Mouse (Mus musculus) right cerebral cortex, postnatal 10 days (tissue): Measurements from ENCODE around the gene Nmnat3.
"Not testable (repeated sequence)": the region's sequence is repeated elsewhere in the genome, so short reads cannot be mapped to it uniquely, and the experiment has no call there.

Source experiments
- DNase-seq, 2 experiments: peaks; one replicate each; pipeline ENCODE4 v3.0.0; 2021; ENCODE audit warnings: low spot score in 2 of 2

Gene Nmnat3

DNA sequence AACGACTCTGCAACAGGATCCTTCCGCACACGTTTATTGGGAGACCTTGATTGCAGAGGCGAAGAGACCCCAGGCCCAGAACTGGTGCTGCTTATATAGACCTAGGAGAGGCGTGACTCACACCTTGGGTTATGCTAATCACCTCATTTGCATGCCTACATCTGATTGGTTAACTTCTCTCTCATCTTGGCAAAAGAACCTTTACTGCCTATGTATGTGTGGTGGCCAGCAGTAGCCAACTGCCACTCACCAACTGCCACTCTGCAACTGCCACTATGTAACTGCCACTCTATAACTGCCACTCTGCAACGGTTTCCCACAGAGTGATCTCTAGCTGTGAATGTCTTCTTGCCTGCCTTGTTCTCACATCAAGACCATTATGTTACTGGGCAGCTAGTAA is at the start of gene Nmnat3:
TSS of gene Nmnat3 (plus strand) at position 301 of the 400 bp plus-strand sequence.
- not testable (repeated sequence) for DNase-seq

- DNase-seq, result no peak
Measured at GRCm38 (mm10) chr9:98243481-98243880, 43.8 kb upstream of the Nmnat3 start.

DNA sequence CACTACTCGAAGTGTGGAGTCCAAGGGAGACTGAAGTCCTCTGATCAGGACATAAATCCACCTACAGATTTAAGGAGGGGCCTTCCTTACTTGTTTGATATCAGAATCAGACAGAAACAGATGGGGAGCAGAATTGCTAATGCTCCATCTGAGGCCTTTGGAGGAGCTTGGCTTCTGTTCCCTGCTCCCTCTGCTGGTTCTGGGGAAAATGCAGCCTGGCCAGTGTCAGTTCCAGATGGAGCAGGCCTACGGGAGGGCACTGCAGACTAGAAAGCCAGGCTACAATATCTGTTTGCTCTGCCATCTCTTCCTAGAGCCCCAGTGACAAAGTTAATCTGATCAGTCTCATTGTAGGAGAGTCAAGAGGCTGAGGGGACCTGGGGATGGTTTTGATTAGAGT is 43.0 kb upstream of the Nmnat3 start:
- DNase-seq, result peak; percentile 76 to 80

- no peak for DNase-seq
Measured at GRCm38 (mm10) chr9:98245226-98245625, 42.0 kb upstream of the Nmnat3 start.

GRCm38 (mm10) chr9:98246351-98246750 is 40.9 kb upstream of the Nmnat3 start:
- DNase-seq, result no peak

GRCm38 (mm10) chr9:98260210-98260609 is 27.0 kb upstream of the Nmnat3 start:
- DNase-seq, result no peak

- DNase-seq, result no peak
Measured at GRCm38 (mm10) chr9:98261461-98262011, 25.7 kb upstream of the Nmnat3 start.

- DNase-seq, result no peak
Measured at GRCm38 (mm10) chr9:98264916-98265315, 22.3 kb upstream of the Nmnat3 start.

DNA sequence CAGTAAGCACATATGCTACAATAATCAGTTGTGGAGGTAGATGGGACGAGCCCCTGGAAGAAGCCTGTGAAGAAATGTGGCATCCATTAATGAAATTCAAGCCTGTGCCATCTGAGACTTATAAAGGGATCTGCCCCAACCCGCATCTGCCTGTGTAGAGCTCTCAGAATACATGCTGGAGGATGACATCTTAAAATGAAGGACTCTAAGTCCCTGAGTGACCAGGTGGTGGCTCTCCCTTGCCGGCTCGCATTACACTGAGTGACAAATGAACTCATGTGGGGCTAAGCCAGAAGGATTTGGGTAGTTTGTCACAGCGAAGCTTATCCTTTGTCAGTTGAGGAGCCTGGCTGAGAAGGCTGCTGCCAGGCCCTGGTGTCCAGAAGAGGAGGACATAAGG is 14.5 kb upstream of the Nmnat3 start:
- DNase-seq, result no peak

GRCm38 (mm10) chr9:98275080-98275479 is 12.2 kb upstream of the Nmnat3 start:
- DNase-seq, result no peak

- no peak for DNase-seq
Measured at GRCm38 (mm10) chr9:98280162-98280561, 7.1 kb upstream of the Nmnat3 start.

- DNase-seq, result no peak
Measured at GRCm38 (mm10) chr9:98285606-98286301, 1.5 kb upstream of the Nmnat3 start.

DNA sequence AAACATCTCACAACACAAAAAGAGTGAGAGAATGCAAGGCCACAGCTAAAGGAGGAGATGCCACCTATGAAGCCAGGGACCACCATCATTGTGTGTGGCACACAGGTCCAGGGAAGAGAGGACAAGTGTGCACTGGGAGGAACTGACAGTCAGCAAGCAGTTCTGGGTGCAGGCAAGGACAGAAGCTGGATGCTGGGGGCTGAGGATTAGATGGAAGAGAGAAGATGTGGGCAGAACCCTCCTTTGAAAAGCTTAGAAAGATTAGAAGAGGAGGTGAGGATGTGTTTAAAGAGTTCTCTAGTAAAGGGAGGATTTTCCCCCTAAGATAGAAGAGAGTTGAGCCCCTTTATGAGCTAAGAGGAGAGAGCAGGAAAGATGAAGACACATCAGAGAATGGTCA is 2.4 kb downstream of the Nmnat3 start:
- no peak for DNase-seq

- no peak for DNase-seq
Measured at GRCm38 (mm10) chr9:98290591-98290990, 3.4 kb downstream of the Nmnat3 start.

GRCm38 (mm10) chr9:98296383-98297201 is 9.4 kb downstream of the Nmnat3 start:
- DNase-seq, result peak; percentile 82 to 85

GRCm38 (mm10) chr9:98297234-98297936 is 10.2 kb downstream of the Nmnat3 start:
- no peak for DNase-seq

- DNase-seq, result no peak
Measured at GRCm38 (mm10) chr9:98297937-98298595, 10.8 kb downstream of the Nmnat3 start.

- no peak for DNase-seq
Measured at GRCm38 (mm10) chr9:98298761-98299160, 11.5 kb downstream of the Nmnat3 start.

DNA sequence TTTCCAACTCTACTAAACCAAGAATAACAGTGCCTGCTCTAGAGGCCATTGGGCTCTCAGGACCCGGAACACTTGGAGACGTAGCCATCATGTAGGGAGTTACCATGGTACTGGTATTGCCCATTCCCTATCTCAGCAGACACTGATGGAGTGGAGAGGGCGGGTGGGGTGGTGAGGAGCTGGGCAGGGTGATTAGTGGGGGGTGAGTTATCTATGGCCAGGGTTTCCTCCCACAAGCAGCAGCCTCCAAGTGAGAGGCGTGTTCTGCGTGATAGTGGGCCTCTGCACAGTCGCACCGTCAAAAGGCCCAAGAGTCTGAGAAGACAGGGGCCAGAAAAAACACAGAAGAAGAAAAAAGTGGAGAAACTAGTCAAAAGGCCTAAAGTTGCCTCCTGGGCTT is 12.0 kb downstream of the Nmnat3 start:
- DNase-seq, result no peak

DNA sequence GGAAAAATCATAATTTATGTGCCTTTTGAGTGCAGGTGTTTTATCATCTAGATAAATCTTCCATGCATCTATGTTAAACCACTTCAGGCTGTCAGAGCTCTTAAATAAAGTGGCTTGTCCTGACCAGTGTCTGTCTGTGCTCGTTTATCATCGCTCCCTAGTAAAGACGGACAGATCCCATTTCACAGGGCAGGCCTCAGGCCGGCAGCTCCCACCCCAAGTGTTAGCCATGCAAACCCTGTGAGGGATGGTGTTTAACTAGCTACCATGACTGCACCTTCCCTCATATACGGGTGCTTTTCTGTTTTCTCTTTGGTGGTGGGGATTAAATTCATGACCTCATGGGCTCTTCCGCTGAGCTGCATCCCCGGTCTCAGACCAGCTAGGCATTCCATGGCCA is 13.3 kb downstream of the Nmnat3 start:
- no peak for DNase-seq

GRCm38 (mm10) chr9:98307011-98307410 is 19.8 kb downstream of the Nmnat3 start:
- DNase-seq, result no peak
